Mouse (Mus musculus): Measurements from ENCODE around the gene St6gal1.

DNA sequence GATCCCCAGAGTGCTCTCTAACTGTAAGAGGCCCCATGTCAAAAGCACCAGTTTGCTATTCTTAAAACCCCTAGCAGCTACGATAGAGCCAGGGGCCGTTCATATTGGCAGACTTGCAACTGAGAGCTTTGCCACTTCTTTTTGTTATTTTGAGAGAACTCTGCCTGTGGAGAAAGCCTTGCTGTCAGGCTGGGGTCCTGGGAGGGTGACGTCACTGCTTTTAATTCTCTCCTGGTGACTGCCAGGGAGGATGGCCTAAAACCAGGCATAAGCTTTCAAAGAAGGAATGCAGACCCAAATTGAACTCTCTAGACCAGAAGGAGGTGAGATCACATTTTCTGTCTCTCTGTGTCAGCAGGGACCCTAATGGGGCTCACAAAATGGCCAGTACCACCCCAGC lies 99.4 kb downstream of the St6gal1 start:
- TF ChIP-seq CTCF (conservative IDR thresholded peaks at IDR 0.05; ENCODE audit: low read length), result no peak
- TF ChIP-seq POU5F1 (IDR thresholded peaks at IDR 0.05; ENCODE audit: borderline replicate concordance, low read length), result no peak
